Mouse (Mus musculus) liver (tissue): ENCODE measurements around the gene Vps37b.
A peak's percentile ranks its signal among the peaks of the same experiment; 100 is the strongest.

Source experiments
- DNase-seq: peaks from one replicate; pipeline ENCODE4 v3.0.0-alpha.2; 2020; ENCODE audit warnings: mixed read lengths

Vps37b gene

GRCm38 (mm10) chr5:124021701-124022100 is 10.4 kb downstream of the Vps37b start:
- no peak for DNase-seq

- DNase-seq: no peak
Observed at GRCm38 (mm10) chr5:124021148-124021547, 10.9 kb downstream of the Vps37b start.

- DNase-seq: peak; percentile 75
Observed at GRCm38 (mm10) chr5:124019348-124020216, 12.5 kb downstream of the Vps37b start.

- DNase-seq: no peak
Observed at GRCm38 (mm10) chr5:124018651-124019050, 13.4 kb downstream of the Vps37b start.

GRCm38 (mm10) chr5:124017941-124018340 is 14.1 kb downstream of the Vps37b start:
- DNase-seq: no peak

- DNase-seq: no peak
Observed at GRCm38 (mm10) chr5:124016291-124016821, 15.7 kb downstream of the Vps37b start.

- DNase-seq: no peak
Observed at GRCm38 (mm10) chr5:124015727-124016126, 16.3 kb downstream of the Vps37b start.

GRCm38 (mm10) chr5:124014791-124015251 is 17.2 kb downstream of the Vps37b start:
- DNase-seq: no peak

GRCm38 (mm10) chr5:124014180-124014579 is 17.9 kb downstream of the Vps37b start:
- DNase-seq: no peak

- DNase-seq: no peak
Observed at GRCm38 (mm10) chr5:124013747-124014146, 18.3 kb downstream of the Vps37b start.

- no peak for DNase-seq
Observed at GRCm38 (mm10) chr5:124012885-124013284, 19.2 kb downstream of the Vps37b start.

GRCm38 (mm10) chr5:124011927-124012326 is 20.1 kb downstream of the Vps37b start:
- DNase-seq: no peak

- DNase-seq: peak; percentile 87
Observed at GRCm38 (mm10) chr5:124010910-124011655, 21.0 kb downstream of the Vps37b start.

- DNase-seq: peak; percentile 58
Observed at GRCm38 (mm10) chr5:124010077-124010476, 22.0 kb downstream of the Vps37b start.

- no peak for DNase-seq
Observed at GRCm38 (mm10) chr5:124006891-124007491, 25.1 kb downstream of the Vps37b start.

GRCm38 (mm10) chr5:124006082-124006873 is 25.8 kb downstream of the Vps37b start:
- no peak for DNase-seq

GRCm38 (mm10) chr5:124005591-124005990 is 26.5 kb downstream of the Vps37b start:
- DNase-seq: no peak

GRCm38 (mm10) chr5:124005151-124005500 is 26.9 kb downstream of the Vps37b start:
- no peak for DNase-seq

- no peak for DNase-seq
Observed at GRCm38 (mm10) chr5:124004356-124005150, 27.5 kb downstream of the Vps37b start.

- DNase-seq: no peak
Observed at GRCm38 (mm10) chr5:124003375-124003774, 28.7 kb downstream of the Vps37b start.

- no peak for DNase-seq
Observed at GRCm38 (mm10) chr5:124002876-124003275, 29.2 kb downstream of the Vps37b start.
